Mouse (Mus musculus) liver, embryonic 16.5 days (tissue): Measurements from ENCODE around the gene Cenpb. TPM values are rescaled to one million over a fixed set of nuclear protein-coding genes. Genes with fewer than 3 reads are reported as not detected.

Experiments
- ATAC-seq: fragments of 200-750 bp; cut with Nextera tagmentation; 2 replicates; pipeline ENCODE4 v1.8.0; 2017; ENCODE audit warnings: low read depth, mild to moderate bottlenecking, moderate number of reproducible peaks, moderate library complexity
- H3K27ac ChIP-seq: fragments of 300-500 bp; sonication (generic); 2 replicates; pipeline ENCODE4 v1.5.1; 2014; ENCODE audit warnings: mild to moderate bottlenecking, low read length
- H3K27me3 ChIP-seq: fragments of 300-500 bp; sonication (generic); 2 replicates; pipeline ENCODE4 v1.6.1; 2014; ENCODE audit warnings: low read depth, low read length, mixed read lengths; ENCODE audit not compliant: control insufficient read depth, insufficient read depth
- H3K36me3 ChIP-seq: fragments of 300-500 bp; sonication (generic); 2 replicates; pipeline ENCODE4 v1.6.1; 2014; ENCODE audit warnings: mild to moderate bottlenecking; ENCODE audit not compliant: control insufficient read depth, insufficient read depth
- H3K4me1 ChIP-seq: fragments of 300-500 bp; sonication (generic); 2 replicates; pipeline ENCODE4 v1.6.1; 2014; ENCODE audit warnings: low read depth, low read length, mixed read lengths; ENCODE audit not compliant: control insufficient read depth
- H3K4me2 ChIP-seq: fragments of 300-500 bp; sonication (generic); 2 replicates; pipeline ENCODE4 v1.6.1; 2014; ENCODE audit warnings: low read depth, low read length, mixed read lengths
- H3K4me3 ChIP-seq: fragments of 300-500 bp; sonication (generic); 2 replicates; pipeline ENCODE4 v1.5.1; 2014; ENCODE audit warnings: low read depth, mild to moderate bottlenecking, low read length
- H3K9ac ChIP-seq: fragments of 300-500 bp; sonication (generic); 2 replicates; pipeline ENCODE4 v1.6.1; 2014; ENCODE audit warnings: low read depth, low read length
- H3K9me3 ChIP-seq: fragments of 300-500 bp; sonication (generic); replicated peaks from 2 replicates; pipeline ENCODE4 v1.6.1; 2016; ENCODE audit warnings: low read length; ENCODE audit not compliant: control insufficient read depth
- WGBS: fragments of 180-500 bp; shearing (Covaris S2); extraction: QIAGEN DNeasy Blood & Tissue Kit; methylation state at CpG from one replicate; pipeline ENCODE4 v1.1.7; 2014; ENCODE audit not compliant: insufficient replicate concordance; 5-methylcytosine and 5-hydroxymethylcytosine counted together
- polyA plus RNA-seq: library from polyadenylated mRNA; unstranded; fragments of >200 nt; fragmentation: Nextera tagmentation; extraction: Ambion mirVana; gene quantifications from 2 replicates; pipeline ENCODE4 v1.2.1, GENCODE M21; 2015

The Cenpb gene
- polyA plus RNA-seq, 1 experiment from 2014 or later = 3.0 TPM

GRCm38 (mm10) chr2:131160671-131161111 lies 19.2 kb downstream of the Cenpb start:
- Histone ChIP-seq H3K4me2 (peak overlapping the region; percentile 95), H3K4me1 (peaks cover 40% of the 10 kb centered on the region), H3K9me3 (no peaks in the 10 kb centered on the region), H3K4me3 (peak overlapping the region; percentile 92), H3K27me3 (no peaks in the 10 kb centered on the region), H3K36me3 (0 out of 2 replicates have a peak, but pooled peaks cover 6% of the 10 kb centered on the region), H3K9ac (peak overlapping the region; percentile 76), H3K27ac (peak overlapping the region; percentile 88)
- no peak for ATAC-seq
- WGBS = 2% methylated on average over 17 of the region's 17 CpGs

GRCm38 (mm10) chr2:131159938-131160581 lies 19.8 kb downstream of the Cenpb start, which contains the start of gene 1700037H04Rik:
Gene 1700037H04Rik (minus strand): TSS chr2:131160081.
- Histone ChIP-seq H3K4me3 (peak within 1 kb of the TSS; percentile 92), H3K9ac (peak within 1 kb of the TSS; percentile 93), H3K4me2 (peak within 1 kb of the TSS; percentile 95), H3K4me1 (peaks cover 43% of the 10 kb centered on the region), H3K27me3 (no peaks in the 10 kb centered on the region), H3K36me3 (peaks cover 7% of the 10 kb centered on the region; the same call in 1 of the 2 replicates), H3K27ac (peak within 1 kb of the TSS; percentile 97), H3K9me3 (no peaks in the 10 kb centered on the region)
- under 1% methylated on average over 54 of the region's 54 CpGs for WGBS
- peak; percentile 91 for ATAC-seq

- ATAC-seq = peak; percentile 85
- Histone ChIP-seq H3K4me1 (peaks cover 49% of the 10 kb centered on the region), H3K36me3 (peaks cover 8% of the 10 kb centered on the region; the same call in 1 of the 2 replicates), H3K4me3 (peak overlapping the region; percentile 92), H3K27ac (peak overlapping the region; percentile 97), H3K27me3 (no peaks in the 10 kb centered on the region), H3K9ac (peak overlapping the region; percentile 93), H3K4me2 (peak overlapping the region; percentile 85), H3K9me3 (no peaks in the 10 kb centered on the region)
- WGBS = under 1% methylated on average over 18 of the region's 18 CpGs
Measured at GRCm38 (mm10) chr2:131159491-131159910, 20.4 kb downstream of the Cenpb start.

GRCm38 (mm10) chr2:131156987-131157386 lies 22.9 kb downstream of the Cenpb start:
- H3K9ac ChIP-seq = peak overlapping the region; percentile 6; the same call in 1 of the 2 replicates
- peak overlapping the region; percentile 26; the same call in 1 of the 2 replicates for H3K27ac ChIP-seq
- ATAC-seq = no peak
- no peaks in the 10 kb centered on the region for H3K27me3 ChIP-seq
- 87% methylated on average over 7 of the region's 7 CpGs for WGBS
- peaks cover 18% of the 10 kb centered on the region for H3K36me3 ChIP-seq
- H3K4me3 ChIP-seq = no peak overlapping the region; the same call in 1 of the 2 replicates
- no peaks in the 10 kb centered on the region for H3K9me3 ChIP-seq
- H3K4me1 ChIP-seq = peaks cover 70% of the 10 kb centered on the region
- H3K4me2 ChIP-seq = peak overlapping the region; percentile 85; the same call in 1 of the 2 replicates

- WGBS = 92% methylated on average over 4 of the region's 4 CpGs
- H3K4me2 ChIP-seq = no peak overlapping the region
- no peak for ATAC-seq
- H3K9ac ChIP-seq = no peak overlapping the region
- no peaks in the 10 kb centered on the region for H3K9me3 ChIP-seq
- 0 out of 2 replicates have a peak overlapping the region, but pooled peaks have one; percentile 14 for H3K27ac ChIP-seq
- H3K27me3 ChIP-seq = no peaks in the 10 kb centered on the region
- peaks cover 65% of the 10 kb centered on the region for H3K4me1 ChIP-seq
- H3K4me3 ChIP-seq = no peak overlapping the region
- H3K36me3 ChIP-seq = peaks cover 43% of the 10 kb centered on the region
Measured at GRCm38 (mm10) chr2:131154036-131154435, 25.8 kb downstream of the Cenpb start.

GRCm38 (mm10) chr2:131152166-131152730 lies 27.6 kb downstream of the Cenpb start:
- 34% methylated on average over 7 of the region's 7 CpGs for WGBS
- H3K27ac ChIP-seq = peak overlapping the region; percentile 83
- peak; percentile 98 for ATAC-seq
- peak overlapping the region; percentile 48 for H3K4me2 ChIP-seq
- H3K4me3 ChIP-seq = peak overlapping the region; percentile 16; the same call in 1 of the 2 replicates
- H3K27me3 ChIP-seq = no peaks in the 10 kb centered on the region
- peaks cover 48% of the 10 kb centered on the region for H3K4me1 ChIP-seq
- peaks cover 61% of the 10 kb centered on the region for H3K36me3 ChIP-seq
- peak overlapping the region; percentile 33 for H3K9ac ChIP-seq
- H3K9me3 ChIP-seq = no peaks in the 10 kb centered on the region

GRCm38 (mm10) chr2:131149254-131149578 lies 30.7 kb downstream of the Cenpb start:
- Histone ChIP-seq H3K4me3 (no peak overlapping the region), H3K4me2 (no peak overlapping the region), H3K36me3 (peaks cover 81% of the 10 kb centered on the region), H3K27me3 (no peaks in the 10 kb centered on the region), H3K9ac (no peak overlapping the region), H3K27ac (no peak overlapping the region), H3K4me1 (peaks cover 24% of the 10 kb centered on the region), H3K9me3 (no peaks in the 10 kb centered on the region)
- 91% methylated on average over 3 of the region's 3 CpGs for WGBS
- no peak for ATAC-seq

GRCm38 (mm10) chr2:131148353-131149253 lies 31.3 kb downstream of the Cenpb start:
- 86% methylated on average over 8 of the region's 8 CpGs for WGBS
- no peak overlapping the region for H3K27ac ChIP-seq
- H3K4me3 ChIP-seq = no peak overlapping the region
- H3K9ac ChIP-seq = no peak overlapping the region
- ATAC-seq = no peak
- no peaks in the 10 kb centered on the region for H3K27me3 ChIP-seq
- no peak overlapping the region for H3K4me2 ChIP-seq
- H3K9me3 ChIP-seq = no peaks in the 10 kb centered on the region
- peaks cover 81% of the 10 kb centered on the region for H3K36me3 ChIP-seq
- H3K4me1 ChIP-seq = peaks cover 21% of the 10 kb centered on the region
